Mouse (Mus musculus): Measurements from ENCODE around the gene Gpkow.
"Not testable (repeated sequence)": the region's sequence is repeated elsewhere in the genome, so short reads cannot be mapped to it uniquely, and the experiment has no call there.

Gpkow gene

GRCm38 (mm10) chrX:7688321-7688720, 8.6 kb upstream of the Gpkow start:
- DNase-seq (ENCODE audit: low read depth, low spot score): no peak

DNA sequence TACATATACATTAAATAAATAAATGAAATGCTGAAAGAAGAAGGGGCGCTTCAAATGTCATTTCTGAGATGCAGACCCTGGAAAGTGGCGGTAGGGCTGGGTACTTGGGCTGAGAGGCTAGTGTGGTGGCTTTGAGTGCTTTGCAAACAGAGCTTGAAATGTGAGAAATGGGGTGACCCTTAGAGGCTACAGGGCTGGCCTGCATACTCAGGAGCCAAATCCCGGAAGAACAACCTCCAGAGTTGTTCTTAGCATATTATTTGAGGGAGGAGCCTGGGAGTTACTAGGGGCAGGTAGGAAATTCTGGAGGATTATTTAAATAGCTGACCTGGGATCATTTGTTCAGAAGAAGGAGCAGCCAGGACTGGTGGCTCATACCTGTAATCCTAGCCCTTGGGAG, 6.4 kb upstream of the Gpkow start:
- no peak for DNase-seq (ENCODE audit: low read depth, low spot score)

DNA sequence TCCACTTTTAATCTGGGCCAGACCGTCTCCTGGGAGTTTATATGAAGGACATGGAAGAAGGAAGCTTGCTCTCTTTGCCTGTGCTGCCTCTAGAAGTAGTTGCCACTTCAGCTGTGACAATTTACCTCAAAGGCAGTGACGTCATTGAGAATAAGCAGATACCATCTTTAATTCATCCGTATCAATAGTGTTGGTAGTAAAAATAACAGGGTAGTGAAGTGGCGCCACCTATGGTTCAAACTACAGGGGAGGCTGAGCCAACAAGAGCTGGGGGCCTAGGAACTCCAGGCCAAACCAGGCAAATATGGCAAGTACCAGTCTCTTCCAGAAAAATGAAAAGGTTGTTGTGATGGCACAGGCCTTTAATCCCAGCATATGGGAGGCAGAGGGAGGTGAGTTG, 4.1 kb upstream of the Gpkow start:
- DNase-seq (ENCODE audit: low read depth, low spot score): peak; percentile 87

DNA sequence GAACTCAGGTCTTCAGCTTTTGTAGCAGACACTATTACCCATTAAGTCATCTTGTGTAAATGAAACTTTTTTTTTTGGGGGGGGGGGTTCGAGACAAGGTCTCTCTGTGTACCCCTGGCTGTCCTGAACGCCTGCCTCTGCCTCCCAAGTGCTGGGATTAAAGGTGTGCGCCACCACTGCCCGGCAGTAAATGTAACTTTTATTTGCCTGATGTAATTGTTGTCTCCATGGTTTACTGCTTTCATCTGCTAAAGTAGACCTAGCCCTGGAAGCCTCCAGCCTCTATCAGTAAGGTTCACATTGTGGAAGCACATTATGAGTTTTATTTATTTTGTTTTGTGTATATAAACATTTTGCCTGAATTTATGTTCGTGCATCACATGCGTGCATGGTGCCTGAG, 411 bp upstream of the Gpkow start:
- DNase-seq (ENCODE audit: low read depth, low spot score): no peak

DNA sequence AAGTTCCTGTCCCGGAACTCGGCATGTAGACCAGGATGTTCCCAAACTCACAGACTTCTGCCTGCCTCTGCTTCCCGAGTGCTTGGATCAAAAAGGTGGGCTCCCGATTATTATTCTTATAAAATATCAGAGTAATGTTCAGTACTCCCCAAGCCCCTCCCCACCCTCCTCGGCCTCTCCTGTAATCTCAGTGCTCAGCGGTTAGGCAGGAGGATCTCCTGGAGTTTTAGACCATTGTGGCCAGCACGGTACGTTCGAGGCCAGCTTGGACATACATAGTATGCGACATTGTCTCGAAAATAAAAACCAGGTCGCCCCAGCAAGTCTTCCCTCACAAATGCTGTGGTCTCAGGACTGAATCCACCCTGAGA, 16.8 kb downstream of the Gpkow start:
- not testable (repeated sequence) for DNase-seq (ENCODE audit: low read depth, low spot score)

- DNase-seq (ENCODE audit: low read depth, low spot score): peak; percentile 95
Measured at GRCm38 (mm10) chrX:7714135-7714899, 17.4 kb downstream of the Gpkow start, which contains the start of gene Wdr45. Wdr45 (plus strand) TSS chrX:7714333.

GRCm38 (mm10) chrX:7716058-7716457, 19.1 kb downstream of the Gpkow start:
- peak; percentile 57 for DNase-seq (ENCODE audit: low read depth, low spot score)

- DNase-seq (ENCODE audit: low read depth, low spot score): peak; percentile 80
Measured at GRCm38 (mm10) chrX:7721514-7722281, 24.8 kb downstream of the Gpkow start, which contains the start of gene Gm45208. Gm45208 (plus strand) TSS chrX:7722245.

- DNase-seq (ENCODE audit: low read depth, low spot score): no peak
Measured at GRCm38 (mm10) chrX:7722282-7722611, 25.3 kb downstream of the Gpkow start.

- DNase-seq (ENCODE audit: low read depth, low spot score): peak; percentile 24
Measured at GRCm38 (mm10) chrX:7722691-7723090, 25.8 kb downstream of the Gpkow start.

DNA sequence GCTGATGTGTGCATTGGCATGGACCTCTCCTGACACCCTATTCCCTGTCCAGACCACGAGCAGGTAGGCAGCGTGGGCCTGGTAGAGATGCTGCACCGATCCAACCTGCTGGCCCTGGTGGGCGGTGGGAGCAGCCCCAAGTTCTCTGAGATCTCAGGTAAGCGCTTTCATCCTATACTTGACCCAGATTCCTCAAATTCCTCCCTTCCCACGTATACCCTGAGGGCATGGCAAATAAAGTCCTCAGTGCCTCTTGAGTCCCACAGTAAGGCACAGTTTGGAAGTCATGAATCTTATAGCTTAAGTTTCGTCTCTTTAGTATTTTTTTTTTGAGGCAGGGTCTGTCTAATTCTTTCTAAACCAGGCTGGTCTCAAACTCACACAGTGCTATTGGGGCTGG, 27.2 kb downstream of the Gpkow start:
- DNase-seq (ENCODE audit: low read depth, low spot score): no peak

- DNase-seq (ENCODE audit: low read depth, low spot score): no peak
Measured at GRCm38 (mm10) chrX:7725841-7726240, 28.9 kb downstream of the Gpkow start.

GRCm38 (mm10) chrX:7727176-7727575, 30.2 kb downstream of the Gpkow start:
- DNase-seq (ENCODE audit: low read depth, low spot score): no peak

DNA sequence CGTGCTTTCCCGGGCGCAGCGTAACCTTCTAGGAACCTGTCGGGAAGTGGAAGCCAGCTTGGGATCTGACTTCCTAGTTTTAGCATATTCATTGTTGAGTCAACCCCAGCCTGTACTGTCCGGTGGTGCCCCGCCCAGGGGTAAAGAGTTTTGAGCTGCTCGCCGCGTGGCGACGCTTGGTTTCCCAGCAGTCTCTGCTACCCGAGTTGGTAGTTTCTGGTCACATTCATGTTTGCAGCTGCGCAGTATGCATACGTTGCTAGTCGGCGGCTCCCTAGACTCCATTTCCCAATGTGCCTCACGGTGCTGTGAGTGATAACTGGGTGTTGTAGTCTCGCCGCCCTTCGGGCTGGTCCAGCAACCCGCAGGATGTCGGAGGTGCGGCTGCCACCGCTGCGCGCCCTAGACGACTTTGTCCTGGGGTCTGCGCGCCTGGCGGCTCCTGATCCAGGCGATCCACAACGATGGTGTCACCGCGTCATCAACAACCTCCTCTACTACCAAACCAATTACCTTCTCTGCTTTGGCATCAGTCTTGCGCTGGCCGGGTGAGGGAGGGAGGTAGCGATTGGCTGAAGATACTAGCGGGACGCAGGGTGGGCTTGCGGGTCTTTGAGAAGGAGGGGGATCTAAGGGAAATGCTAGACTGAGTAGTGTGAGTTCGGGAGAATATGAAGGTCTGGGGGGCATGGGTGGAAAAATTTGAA, 31.4 kb downstream of the Gpkow start, which contains the start of gene Praf2:
Gene Praf2 (plus strand): TSS at position 225 of the 707 bp plus-strand sequence.
- DNase-seq (ENCODE audit: low read depth, low spot score): peak; percentile 86

DNA sequence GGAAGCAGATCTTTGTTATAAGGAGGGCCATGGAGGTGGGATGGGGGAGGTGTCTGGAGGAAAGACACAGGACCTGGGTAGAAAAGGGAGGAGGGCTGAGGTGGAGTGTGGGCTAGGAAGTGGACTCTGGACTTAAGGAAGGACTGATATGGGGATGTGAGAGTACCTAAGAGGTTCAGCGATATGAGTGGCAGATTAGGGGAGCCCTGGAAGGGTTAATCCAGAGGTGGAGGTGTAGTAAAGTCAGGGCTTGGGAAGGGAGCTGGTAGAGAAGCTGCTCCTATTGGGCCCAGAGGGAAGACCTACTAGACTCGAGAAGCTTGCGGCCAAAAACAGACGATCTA, 32.0 kb downstream of the Gpkow start:
- DNase-seq (ENCODE audit: low read depth, low spot score): no peak

DNA sequence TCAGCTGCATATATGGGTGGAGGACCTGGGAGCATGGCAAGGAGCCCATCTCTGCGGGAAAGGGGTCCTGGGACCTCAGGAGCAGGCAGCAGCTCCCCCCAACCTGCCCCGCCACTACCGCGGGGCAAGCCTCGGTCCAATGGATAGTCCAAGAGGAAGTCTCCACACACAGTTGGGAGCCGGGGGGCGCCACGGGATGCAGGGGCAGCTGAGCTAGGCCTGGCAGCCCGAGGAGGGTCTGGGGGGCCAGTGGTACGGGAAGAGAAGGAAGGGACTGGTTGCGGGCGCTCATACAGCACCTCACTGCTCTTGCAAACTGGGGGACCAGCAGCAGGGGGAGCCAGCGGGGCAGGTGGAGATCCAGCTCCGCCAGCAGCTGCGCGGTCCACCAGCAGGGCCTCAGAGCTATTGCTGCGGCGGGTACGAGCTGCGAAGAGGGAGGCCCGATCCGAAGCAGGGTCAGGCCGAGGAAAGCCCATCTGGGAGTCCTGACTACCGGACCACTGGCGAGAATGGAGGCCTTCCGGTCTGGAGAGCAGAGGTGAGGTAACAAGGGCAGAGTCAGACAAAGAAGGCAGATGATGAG, 36.7 kb downstream of the Gpkow start:
- DNase-seq (ENCODE audit: low read depth, low spot score): peak; percentile 90

- DNase-seq (ENCODE audit: low read depth, low spot score): no peak
Measured at GRCm38 (mm10) chrX:7739336-7740081, 42.6 kb downstream of the Gpkow start.

GRCm38 (mm10) chrX:7740082-7740819, 43.3 kb downstream of the Gpkow start:
- DNase-seq (ENCODE audit: low read depth, low spot score): no peak

GRCm38 (mm10) chrX:7741103-7741502, 44.2 kb downstream of the Gpkow start:
- no peak for DNase-seq (ENCODE audit: low read depth, low spot score)

GRCm38 (mm10) chrX:7743470-7743869, 46.5 kb downstream of the Gpkow start:
- DNase-seq (ENCODE audit: low read depth, low spot score): no peak

DNA sequence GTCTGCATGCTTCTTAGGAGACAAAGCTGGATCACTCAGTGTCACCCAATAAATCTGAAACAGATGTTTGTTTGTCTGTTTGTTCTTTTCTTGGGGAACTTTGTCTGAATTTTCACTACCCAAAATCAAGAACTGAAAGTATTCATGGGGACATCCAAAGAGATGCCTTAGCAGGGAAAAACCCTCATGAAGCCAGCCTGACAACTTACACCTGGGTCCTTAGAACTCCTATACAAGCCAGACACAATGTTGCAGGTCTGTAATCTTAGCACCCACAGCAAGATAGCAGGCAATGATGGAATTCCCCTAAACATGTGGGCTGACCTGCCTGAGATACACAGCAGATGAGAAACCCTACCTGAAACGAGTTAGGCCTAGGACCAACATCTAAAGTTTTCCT, 48.0 kb downstream of the Gpkow start:
- DNase-seq (ENCODE audit: low read depth, low spot score): no peak
